Mouse (Mus musculus): ENCODE measurements around the gene Lss. TPM values are rescaled to one million over a fixed set of nuclear protein-coding genes. Genes with fewer than 3 reads are reported as not detected.

The Lss gene
- polyA plus RNA-seq, 1 experiment from 2014 or later: 38.6 TPM

DNA sequence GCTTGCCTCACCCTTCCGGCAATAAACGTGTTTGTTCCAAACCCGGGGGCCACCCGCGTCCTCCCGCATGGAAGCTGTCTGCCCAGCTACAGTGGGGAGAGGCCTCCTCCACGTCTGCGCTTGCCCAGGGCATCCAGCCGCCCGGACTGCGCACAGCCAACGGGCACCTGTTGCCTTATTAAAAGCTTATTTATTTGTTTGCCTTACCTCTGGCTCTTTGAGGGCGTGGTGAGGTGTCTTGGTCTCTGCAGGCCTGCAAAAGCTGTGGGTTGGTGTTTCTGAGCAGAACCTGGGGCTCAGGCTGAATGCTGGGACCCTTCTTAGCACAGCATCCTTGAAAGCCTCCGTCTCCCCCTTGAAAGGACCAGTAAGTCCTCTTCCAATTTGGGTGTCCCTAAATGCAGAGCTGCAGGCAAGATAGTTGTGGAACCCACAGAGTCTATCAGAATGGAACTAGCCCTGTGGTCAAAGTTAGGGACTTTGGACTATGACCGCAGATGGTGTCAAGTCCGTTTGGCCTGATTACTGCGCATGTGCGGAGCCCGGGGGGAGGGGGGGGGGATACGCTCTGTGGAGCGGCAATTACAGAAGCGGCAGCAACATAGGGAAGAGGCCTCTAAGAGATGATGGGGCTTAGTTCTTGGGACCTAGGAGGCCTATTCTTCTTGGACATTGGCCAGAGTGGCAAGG is 38.8 kb downstream of the Lss start:
- Histone ChIP-seq H3K27ac (replicated peaks) (no peak overlapping the region), H3K36me3 (no peaks in the 10 kb centered on the region), H3K4me3 (replicated peaks) (no peak overlapping the region), H3K4me2 (replicated peaks) (no peak overlapping the region), H3K9ac (no peak overlapping the region), H3K27me3 (no peaks in the 10 kb centered on the region), H3K9me3 (replicated peaks) (no peaks in the 10 kb centered on the region), H3K4me1 (no peaks in the 10 kb centered on the region)
- WGBS: 87% methylated on average over 22 of the region's 22 CpGs
- ATAC-seq (ENCODE audit: insufficient number of reproducible peaks, low FRiP score, low TSS enrichment, low read depth): no peak

DNA sequence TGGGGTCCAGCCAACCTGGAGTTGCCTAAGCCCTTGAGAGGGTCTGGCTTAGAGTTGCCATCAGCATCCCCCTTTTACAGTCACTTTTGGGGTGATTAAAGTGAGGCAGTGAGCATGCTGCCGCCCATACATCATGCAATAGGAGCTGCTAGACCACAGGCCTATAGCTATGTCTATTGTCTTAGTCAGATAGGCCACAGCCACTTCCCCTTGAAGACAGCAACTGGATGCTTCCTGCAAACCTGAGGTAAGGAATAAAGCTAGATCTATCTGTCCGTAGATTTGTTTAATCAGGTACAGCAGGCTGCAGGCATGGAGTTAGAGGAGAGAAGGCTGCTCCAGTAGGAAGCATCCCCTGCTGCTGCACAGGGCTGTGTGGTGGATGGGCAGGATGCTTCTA is 39.7 kb downstream of the Lss start:
- Histone ChIP-seq H3K27me3 (no peaks in the 10 kb centered on the region), H3K4me3 (replicated peaks) (no peak overlapping the region), H3K27ac (replicated peaks) (no peak overlapping the region), H3K9me3 (replicated peaks) (no peaks in the 10 kb centered on the region), H3K4me2 (replicated peaks) (no peak overlapping the region), H3K9ac (no peak overlapping the region), H3K36me3 (no peaks in the 10 kb centered on the region), H3K4me1 (no peaks in the 10 kb centered on the region)
- no peak for ATAC-seq (ENCODE audit: insufficient number of reproducible peaks, low FRiP score, low TSS enrichment, low read depth)
- WGBS: 57% methylated on average over 2 of the region's 2 CpGs

- Histone ChIP-seq H3K4me1 (no peaks in the 10 kb centered on the region), H3K27ac (replicated peaks) (no peak overlapping the region), H3K4me2 (replicated peaks) (no peak overlapping the region), H3K4me3 (replicated peaks) (no peak overlapping the region), H3K27me3 (no peaks in the 10 kb centered on the region), H3K9ac (no peak overlapping the region), H3K36me3 (no peaks in the 10 kb centered on the region), H3K9me3 (replicated peaks) (no peaks in the 10 kb centered on the region)
- no peak for ATAC-seq (ENCODE audit: insufficient number of reproducible peaks, low FRiP score, low TSS enrichment, low read depth)
- WGBS: 76% methylated on average over 3 of the region's 3 CpGs
Measured at GRCm38 (mm10) chr10:76572151-76572550, 40.8 kb downstream of the Lss start.

- H3K27ac ChIP-seq (replicated peaks): no peak within 1 kb of the TSS
- H3K4me3 ChIP-seq (replicated peaks): no peak within 1 kb of the TSS
- H3K9ac ChIP-seq: no peak within 1 kb of the TSS
- 82% methylated on average over 3 of the region's 3 CpGs for WGBS
- no peak within 1 kb of the TSS for H3K4me2 ChIP-seq (replicated peaks)
- no peaks in the 10 kb centered on the region for H3K4me1 ChIP-seq
- no peaks in the 10 kb centered on the region for H3K27me3 ChIP-seq
- H3K36me3 ChIP-seq: no peaks in the 10 kb centered on the region
- ATAC-seq (ENCODE audit: insufficient number of reproducible peaks, low FRiP score, low TSS enrichment, low read depth): no peak
- H3K9me3 ChIP-seq (replicated peaks): no peaks in the 10 kb centered on the region
Measured at GRCm38 (mm10) chr10:76575374-76575773, 44.0 kb downstream of the Lss start, which contains the start of gene Ftcd. Ftcd (plus strand) TSS chr10:76575648.

GRCm38 (mm10) chr10:76576920-76577319 is 45.5 kb downstream of the Lss start:
- Histone ChIP-seq H3K4me2 (replicated peaks) (no peak overlapping the region), H3K4me3 (replicated peaks) (no peak overlapping the region), H3K27me3 (no peaks in the 10 kb centered on the region), H3K9me3 (replicated peaks) (no peaks in the 10 kb centered on the region), H3K9ac (no peak overlapping the region), H3K27ac (replicated peaks) (no peak overlapping the region), H3K36me3 (no peaks in the 10 kb centered on the region), H3K4me1 (no peaks in the 10 kb centered on the region)
- WGBS: 68% methylated on average over 7 of the region's 7 CpGs
- ATAC-seq (ENCODE audit: insufficient number of reproducible peaks, low FRiP score, low TSS enrichment, low read depth): no peak

DNA sequence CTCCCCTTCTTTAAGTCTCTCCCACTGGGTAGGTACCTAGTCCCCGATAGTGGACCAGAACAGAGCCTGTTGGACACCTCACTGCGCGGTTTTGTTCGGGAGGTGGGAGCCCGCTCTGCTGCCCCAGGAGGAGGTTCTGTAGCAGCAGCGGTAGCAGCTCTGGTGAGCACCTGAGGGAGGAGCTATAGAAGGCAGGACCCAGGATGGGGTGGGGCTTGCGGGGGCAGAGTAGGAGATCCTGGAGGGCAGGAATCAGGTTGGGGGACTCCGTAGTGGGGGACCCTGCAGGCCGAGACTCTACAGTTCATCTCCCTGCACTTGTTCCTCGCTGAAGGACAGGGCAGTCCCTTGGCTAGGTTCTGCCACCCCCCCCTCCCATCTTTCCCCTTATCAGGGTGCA is 52.8 kb downstream of the Lss start:
- H3K36me3 ChIP-seq: no peaks in the 10 kb centered on the region
- 0 out of 2 replicates have a peak, but pooled peaks cover 6% of the 10 kb centered on the region for H3K4me1 ChIP-seq
- H3K4me3 ChIP-seq (replicated peaks): 0 out of 2 replicates have a peak overlapping the region, but pooled peaks have one; percentile 11
- WGBS: 19% methylated on average over 10 of the region's 10 CpGs
- H3K9me3 ChIP-seq (replicated peaks): no peaks in the 10 kb centered on the region
- no peak for ATAC-seq (ENCODE audit: insufficient number of reproducible peaks, low FRiP score, low TSS enrichment, low read depth)
- H3K4me2 ChIP-seq (replicated peaks): peak overlapping the region; percentile 40
- H3K27me3 ChIP-seq: peaks cover 3% of the 10 kb centered on the region; the same call in 1 of the 2 replicates
- H3K9ac ChIP-seq: no peak overlapping the region
- H3K27ac ChIP-seq (replicated peaks): no peak overlapping the region

DNA sequence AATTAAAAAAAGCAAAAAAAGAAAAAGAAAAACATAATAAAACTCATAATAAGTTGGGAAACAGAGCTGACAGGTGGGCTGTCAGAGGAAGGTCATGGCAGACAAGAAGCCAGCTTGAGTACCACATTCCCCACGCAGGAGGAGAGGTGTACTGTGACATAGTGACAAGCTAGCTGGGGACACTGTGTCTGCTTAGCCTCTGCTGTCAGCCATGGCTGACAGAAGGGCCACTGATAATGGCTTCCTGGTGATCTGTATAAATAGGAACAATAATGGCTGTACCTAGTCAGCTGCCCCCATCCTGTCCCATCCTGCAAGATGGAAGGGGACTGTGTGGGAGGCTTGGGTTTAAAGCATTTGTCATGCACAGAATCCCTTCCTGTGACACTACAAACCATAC is 54.8 kb downstream of the Lss start:
- H3K9ac ChIP-seq: no peak overlapping the region

DNA sequence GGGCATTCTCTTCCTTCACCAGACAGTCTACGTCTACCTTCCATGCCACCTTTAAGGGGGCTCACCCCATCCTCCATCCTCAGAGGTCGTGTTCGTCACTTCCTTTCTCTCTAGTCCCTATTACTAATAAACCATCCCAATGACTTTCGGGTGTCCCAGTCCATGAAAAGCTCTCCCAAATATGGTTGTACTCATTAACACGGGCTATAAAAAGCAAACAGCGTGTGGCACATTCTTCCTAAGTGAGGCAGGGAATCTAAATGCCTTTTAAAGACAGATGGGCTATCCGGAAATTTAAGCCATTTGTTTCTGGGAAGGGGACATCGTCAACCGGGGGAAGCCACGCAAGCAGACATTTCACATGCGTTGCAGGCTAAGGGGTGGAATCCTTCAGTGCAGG is 58.8 kb downstream of the Lss start:
- H3K27ac ChIP-seq (replicated peaks): no peak overlapping the region
- ATAC-seq (ENCODE audit: insufficient number of reproducible peaks, low FRiP score, low TSS enrichment, low read depth): no peak
- H3K4me1 ChIP-seq: 0 out of 2 replicates have a peak, but pooled peaks cover 3% of the 10 kb centered on the region
- no peak overlapping the region for H3K4me2 ChIP-seq (replicated peaks)
- H3K9ac ChIP-seq: no peak overlapping the region
- H3K9me3 ChIP-seq (replicated peaks): no peaks in the 10 kb centered on the region
- H3K4me3 ChIP-seq (replicated peaks): no peak overlapping the region
- H3K36me3 ChIP-seq: no peaks in the 10 kb centered on the region
- WGBS: 69% methylated on average over 11 of the region's 11 CpGs
- no peaks in the 10 kb centered on the region for H3K27me3 ChIP-seq

More for the DNA sequence above, 54.8 kb downstream of the Lss start:
- no peak overlapping the region for H3K4me3 ChIP-seq (replicated peaks)
- no peak for ATAC-seq (ENCODE audit: insufficient number of reproducible peaks, low FRiP score, low TSS enrichment, low read depth)
- H3K36me3 ChIP-seq: no peaks in the 10 kb centered on the region
- no peaks in the 10 kb centered on the region for H3K9me3 ChIP-seq (replicated peaks)
- H3K27ac ChIP-seq (replicated peaks): no peak overlapping the region
- H3K4me2 ChIP-seq (replicated peaks): no peak overlapping the region
- 46% methylated on average over 1 of the region's 1 CpGs for WGBS
- peaks cover 3% of the 10 kb centered on the region; the same call in 1 of the 2 replicates for H3K27me3 ChIP-seq
- 0 out of 2 replicates have a peak, but pooled peaks cover 6% of the 10 kb centered on the region for H3K4me1 ChIP-seq

GRCm38 (mm10) chr10:76596338-76596737 is 65.0 kb downstream of the Lss start:
- Histone ChIP-seq H3K9ac (no peak overlapping the region), H3K36me3 (peaks cover 29% of the 10 kb centered on the region), H3K27me3 (no peaks in the 10 kb centered on the region), H3K4me3 (replicated peaks) (no peak overlapping the region), H3K9me3 (replicated peaks) (no peaks in the 10 kb centered on the region), H3K4me1 (0 out of 2 replicates have a peak, but pooled peaks cover 3% of the 10 kb centered on the region), H3K4me2 (replicated peaks) (no peak overlapping the region), H3K27ac (replicated peaks) (no peak overlapping the region)
- 93% methylated on average over 31 of the region's 31 CpGs for whole genome bisulfite sequencing
- no peak for ATAC-seq (ENCODE audit: insufficient number of reproducible peaks, low FRiP score, low TSS enrichment, low read depth)

- Histone ChIP-seq H3K4me2 (replicated peaks) (no peak overlapping the region), H3K27ac (replicated peaks) (no peak overlapping the region), H3K9ac (no peak overlapping the region), H3K4me3 (replicated peaks) (no peak overlapping the region), H3K36me3 (peaks cover 85% of the 10 kb centered on the region), H3K4me1 (no peaks in the 10 kb centered on the region), H3K9me3 (replicated peaks) (no peaks in the 10 kb centered on the region), H3K27me3 (no peaks in the 10 kb centered on the region)
- ATAC-seq (ENCODE audit: insufficient number of reproducible peaks, low FRiP score, low TSS enrichment, low read depth): no peak
- 86% methylated on average over 3 of the region's 3 CpGs for WGBS
Measured at GRCm38 (mm10) chr10:76602690-76603089, 71.3 kb downstream of the Lss start.

All from embryonic facial prominence, embryonic 15.5 days (tissue).